Mouse (Mus musculus) G1E-ER4 (cell line): ENCODE measurements around the gene Ddx56. TPM values are rescaled to one million over a fixed set of nuclear protein-coding genes. Genes with fewer than 3 reads are reported as not detected.

Source experiments
- GATA1 ChIP-seq: IDR thresholded peaks from one replicate; pipeline ENCODE4 v1.8.0; 2012; ENCODE audit warnings: low read length, inconsistent platforms
- polyA plus RNA-seq: library from polyadenylated mRNA; stranded (reverse); fragments of >175 nt; gene quantifications from 2 replicates; pipeline ENCODE4 v1.2.3, GENCODE M21; 2012

Gene Ddx56
- polyA plus RNA-seq, 1 experiment, result 39.3 TPM

DNA sequence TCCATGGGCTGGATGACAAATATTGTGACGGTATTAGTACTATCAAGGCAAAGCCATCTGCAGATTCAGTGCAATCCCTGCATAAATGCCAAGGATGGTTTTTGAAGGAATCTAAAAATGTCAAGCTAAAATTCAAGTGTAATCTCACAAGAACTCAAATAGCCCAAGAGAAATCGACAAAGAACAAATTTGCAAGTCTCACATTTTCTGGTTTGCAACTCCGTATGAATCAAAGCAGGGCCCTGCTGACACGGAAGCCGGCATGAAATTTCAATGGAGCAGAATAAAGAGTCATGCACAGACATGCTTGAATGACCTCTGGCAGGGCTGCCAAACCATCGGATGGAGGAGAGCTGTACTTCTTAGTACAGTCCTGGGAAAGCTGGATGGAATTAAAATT lies 47.6 kb downstream of the Ddx56 start:
- TF ChIP-seq GATA1, result no peak

DNA sequence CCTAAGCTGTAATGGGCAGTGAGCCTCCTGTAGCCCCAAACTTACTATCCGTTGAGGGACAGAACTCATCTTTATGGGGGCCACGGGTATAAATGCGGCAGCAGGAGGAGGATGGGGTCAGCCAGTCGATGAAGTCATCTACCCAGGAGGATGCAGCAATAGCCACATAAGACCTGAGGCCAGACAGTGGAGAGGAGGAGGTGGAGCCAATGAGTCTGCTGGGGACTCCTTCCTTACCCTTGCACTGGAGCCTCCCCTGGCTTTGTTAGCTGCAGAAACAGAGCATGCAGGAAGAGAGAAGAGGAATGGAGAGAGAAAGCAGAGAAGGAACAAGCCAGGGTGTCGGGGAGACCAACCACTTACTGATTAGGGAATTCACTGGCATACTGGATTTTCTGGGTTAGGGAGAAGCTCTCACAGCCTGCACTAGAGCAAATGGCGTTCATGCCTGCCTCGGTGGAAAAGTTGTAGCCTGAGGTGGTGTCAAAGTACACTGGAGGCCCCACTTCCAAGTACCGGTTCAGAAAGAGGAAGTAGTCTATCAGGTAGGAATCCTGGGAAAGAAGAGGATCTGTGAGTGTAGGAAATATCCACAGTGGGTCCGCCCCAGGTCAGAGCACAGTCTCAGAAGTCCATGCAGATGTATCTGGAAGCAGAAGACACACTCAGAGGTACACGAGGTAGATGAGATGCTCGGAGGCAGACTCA lies 49.2 kb downstream of the Ddx56 start:
- no peak for TF ChIP-seq GATA1

DNA sequence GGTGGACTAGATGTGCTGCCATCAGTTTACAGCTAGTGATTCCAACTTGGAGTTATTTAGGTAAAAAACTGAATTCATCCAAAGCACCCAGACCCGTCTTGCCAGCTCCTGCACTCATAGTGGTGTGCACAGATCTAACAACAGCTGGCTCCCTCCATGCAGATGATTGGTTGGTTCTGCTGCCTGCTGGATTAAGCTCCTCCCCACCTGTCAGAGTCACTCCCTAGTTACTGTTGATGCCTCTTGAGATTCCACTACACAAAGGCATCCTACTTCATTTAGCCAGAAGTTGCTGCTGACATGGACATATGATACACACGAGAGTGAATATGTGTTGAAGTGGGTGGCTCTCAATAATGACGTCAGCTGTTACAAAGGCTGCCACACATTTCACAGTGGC lies 50.7 kb downstream of the Ddx56 start:
- TF ChIP-seq GATA1, result no peak

Other genes starting within 250 kb of the Ddx56 start
- 0.03 and 0.08 TPM in 2 replicates for gene Camk2b, start 201.4 kb downstream of the Ddx56 start, polyA plus RNA-seq
- not detected in 2 replicates for gene A730071L15Rik, start 67.7 kb downstream of the Ddx56 start, polyA plus RNA-seq
- gene Nudcd3, start 67.4 kb downstream of the Ddx56 start, polyA plus RNA-seq, result 33.9 and 36.9 TPM in 2 replicates
- gene Npc1l1, start 37.6 kb downstream of the Ddx56 start, polyA plus RNA-seq, result not detected in 2 replicates
- gene Tmed4, start 7.1 kb upstream of the Ddx56 start, polyA plus RNA-seq, result 45.7 and 52.3 TPM in 2 replicates
- gene Ogdh, start 23.9 kb upstream of the Ddx56 start, polyA plus RNA-seq, result 28.2 and 64.0 TPM in 2 replicates
- 217 and 244 TPM in 2 replicates for gene Zmiz2, start 121.3 kb upstream of the Ddx56 start, polyA plus RNA-seq
- 82.5 and 137 TPM in 2 replicates for gene Ppia, start 147.7 kb upstream of the Ddx56 start, polyA plus RNA-seq
- gene H2afv, start 176.7 kb upstream of the Ddx56 start, polyA plus RNA-seq, result 37.2 and 73.5 TPM in 2 replicates
- 10.7 and 13.5 TPM in 2 replicates for gene Purb, start 208.1 kb upstream of the Ddx56 start, polyA plus RNA-seq